Mouse (Mus musculus): ENCODE data around the gene Gm49325. TPM values are rescaled to one million over a fixed set of nuclear protein-coding genes. Genes with fewer than 3 reads are reported as not detected.
A peak's percentile ranks its signal among the peaks of the same experiment; 100 is the strongest.

Gm49325 gene
- total RNA-seq, 2 experiments from 2014 or later = 15.5 to 15.7 TPM

- DNase-seq = peak; percentile 63 to 64
Measured at GRCm38 (mm10) chr10:77626036-77626435, 20.0 kb downstream of the Gm49325 start.

DNA sequence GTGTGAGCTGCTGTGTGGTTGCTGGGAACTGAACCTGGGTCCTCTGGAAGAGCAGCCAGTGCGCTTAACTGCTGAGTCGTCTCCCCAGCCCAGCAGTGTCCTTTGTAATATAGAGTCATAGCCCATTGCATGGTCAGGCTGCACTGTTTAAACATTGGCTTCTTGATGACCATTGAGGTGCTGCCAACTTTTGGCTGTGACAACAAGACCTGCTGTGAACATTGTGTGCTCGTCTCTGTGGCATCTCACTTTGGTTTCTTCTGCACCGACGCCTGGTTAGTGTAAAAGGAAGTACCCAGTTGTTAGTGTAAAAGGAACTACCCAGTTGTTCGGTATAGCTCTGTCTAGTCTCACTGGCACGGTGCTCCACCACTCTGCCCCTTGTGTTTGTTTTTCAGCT lies 20.6 kb downstream of the Gm49325 start:
- DNase-seq = no peak

DNA sequence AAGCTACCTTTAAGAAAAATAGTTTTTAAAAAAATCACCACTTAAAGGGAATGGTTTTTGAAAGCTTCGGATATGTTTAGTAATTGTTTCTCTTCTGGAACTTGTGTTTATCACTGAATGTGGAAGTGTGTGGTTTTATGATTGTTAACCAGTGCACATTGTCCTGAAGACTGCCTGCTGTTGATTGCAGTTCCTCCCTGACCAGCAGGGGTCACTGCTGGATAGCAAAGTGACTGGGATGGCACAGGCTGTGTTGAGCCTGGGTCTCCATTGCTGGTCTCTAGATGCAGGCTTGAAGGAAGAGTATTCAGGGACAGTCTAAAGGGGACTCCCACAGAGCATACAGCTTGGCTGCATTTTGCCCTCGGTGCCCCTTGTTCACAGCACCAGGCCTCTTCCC lies 21.5 kb downstream of the Gm49325 start:
- peak; percentile 84 to 94 for DNase-seq

DNA sequence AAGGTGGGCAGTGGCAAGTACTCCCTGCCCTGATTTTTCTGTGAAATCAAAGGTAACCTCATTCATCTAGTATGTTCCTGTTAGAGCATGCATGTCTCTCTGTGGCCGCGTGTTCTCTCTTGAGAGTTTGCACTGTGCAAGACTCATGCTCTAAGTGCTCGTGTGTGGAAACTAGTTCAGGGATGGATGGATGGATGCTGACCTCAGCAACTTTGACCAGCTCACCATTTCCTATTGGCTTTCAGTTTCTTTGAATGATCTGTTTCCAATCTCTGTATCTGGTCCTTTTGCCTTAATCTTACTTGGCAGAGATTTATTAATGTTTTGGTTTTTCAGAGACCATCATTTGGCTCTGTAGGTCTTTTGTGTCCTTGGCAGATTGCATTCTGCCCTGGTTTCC lies 23.2 kb downstream of the Gm49325 start:
- DNase-seq = no peak

DNA sequence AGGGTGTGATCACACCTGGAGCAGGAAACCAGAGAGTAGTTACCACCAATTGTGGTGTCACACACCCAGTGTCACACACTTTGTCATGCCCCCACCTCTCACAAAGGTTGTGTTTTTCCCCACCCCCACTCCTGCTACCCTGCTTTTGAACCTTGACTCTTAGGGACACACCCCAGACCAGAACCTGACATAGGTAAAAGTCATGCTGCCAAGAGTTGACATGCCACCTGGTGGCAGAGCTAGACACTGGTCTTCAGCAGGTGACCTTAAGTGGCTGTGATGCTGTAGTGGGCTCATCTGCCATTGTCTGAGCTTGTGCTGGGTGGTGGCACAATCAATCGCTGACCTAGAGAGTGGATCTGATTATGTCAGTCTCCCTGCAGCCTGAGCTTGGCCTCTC lies 24.0 kb downstream of the Gm49325 start:
- no peak for DNase-seq

DNA sequence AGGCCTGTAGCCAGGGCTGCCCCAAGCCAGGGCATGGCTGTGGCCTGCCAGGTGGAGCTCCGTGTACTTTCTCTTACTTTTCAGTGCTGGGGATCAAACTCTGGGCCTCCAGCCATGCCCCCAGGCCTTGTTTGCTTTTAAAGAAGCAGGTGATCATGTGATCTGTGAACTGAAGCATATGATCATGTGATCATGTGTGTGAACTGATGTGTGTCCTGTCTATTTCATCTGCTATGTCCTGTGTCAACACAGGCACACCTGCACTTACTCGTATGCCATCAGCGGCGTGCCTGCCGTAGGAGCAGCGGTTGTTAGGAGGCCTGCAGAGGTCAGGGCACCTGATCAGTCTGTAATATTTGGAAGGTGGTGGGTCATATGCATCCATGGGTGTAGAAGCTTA lies 28.0 kb downstream of the Gm49325 start:
- DNase-seq = no peak

DNA sequence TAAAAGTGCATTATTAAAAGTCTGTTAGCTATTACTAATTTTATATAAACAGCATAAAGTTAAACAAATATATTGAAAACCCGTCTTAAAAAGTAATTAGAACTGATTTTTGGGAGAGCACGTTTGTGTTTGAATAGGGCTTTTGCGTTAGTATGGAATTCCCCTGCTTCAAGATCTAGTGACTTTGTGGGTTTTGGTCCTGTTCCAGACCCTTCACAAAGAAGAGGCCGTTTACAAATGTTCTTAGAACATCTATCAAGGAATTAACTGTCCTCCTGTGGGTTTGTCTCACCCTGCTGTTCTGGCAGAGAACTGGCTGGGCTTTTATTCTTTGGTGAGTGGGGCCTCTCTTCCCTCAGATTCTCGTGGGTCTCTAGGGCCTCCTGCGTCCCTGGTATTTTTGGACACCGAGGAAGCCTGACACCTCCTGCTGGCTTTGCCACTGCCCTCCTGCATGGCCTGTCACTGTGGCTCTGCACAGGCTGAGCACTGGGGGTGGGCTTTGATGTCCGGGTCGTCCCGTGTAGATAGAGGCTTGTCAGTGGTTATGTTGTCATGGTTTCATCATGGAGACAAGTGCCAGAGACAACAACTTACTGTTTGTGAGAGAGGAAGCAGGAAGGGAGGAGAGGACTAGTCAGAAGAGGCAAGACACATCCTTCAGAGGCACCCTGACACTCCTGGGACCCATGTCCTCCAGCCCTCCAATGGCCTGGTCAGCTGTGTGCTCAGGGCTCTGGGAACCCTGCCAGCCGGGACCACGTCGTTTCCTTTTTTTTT lies 28.6 kb downstream of the Gm49325 start:
- DNase-seq = peak; percentile 42 to 67

- no peak for DNase-seq
Measured at GRCm38 (mm10) chr10:77636234-77636922, 30.4 kb downstream of the Gm49325 start.

DNA sequence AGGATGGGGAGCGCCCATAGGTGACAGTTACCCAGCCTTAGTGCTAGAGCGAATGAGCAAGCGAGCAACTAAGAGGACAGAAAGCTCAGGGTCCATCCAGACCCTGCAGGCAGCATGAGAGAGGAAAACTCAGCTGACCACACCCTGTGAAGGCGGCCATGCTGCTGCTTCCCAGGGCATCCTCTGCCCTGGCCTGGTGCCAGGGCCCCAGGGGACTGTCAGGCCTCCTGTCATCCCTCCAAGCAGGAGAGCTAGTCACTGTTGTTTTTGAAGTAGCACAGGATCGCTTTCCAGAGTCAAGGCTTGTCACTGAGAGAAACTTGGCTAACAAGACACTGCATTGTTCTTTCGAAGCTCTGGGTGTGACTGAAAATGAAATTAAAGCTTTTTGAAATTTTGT lies 33.0 kb downstream of the Gm49325 start:
- DNase-seq = peak in 1 of 2 experiments; percentile 28

GRCm38 (mm10) chr10:77643160-77643559 lies 37.2 kb downstream of the Gm49325 start:
- DNase-seq = no peak

DNA sequence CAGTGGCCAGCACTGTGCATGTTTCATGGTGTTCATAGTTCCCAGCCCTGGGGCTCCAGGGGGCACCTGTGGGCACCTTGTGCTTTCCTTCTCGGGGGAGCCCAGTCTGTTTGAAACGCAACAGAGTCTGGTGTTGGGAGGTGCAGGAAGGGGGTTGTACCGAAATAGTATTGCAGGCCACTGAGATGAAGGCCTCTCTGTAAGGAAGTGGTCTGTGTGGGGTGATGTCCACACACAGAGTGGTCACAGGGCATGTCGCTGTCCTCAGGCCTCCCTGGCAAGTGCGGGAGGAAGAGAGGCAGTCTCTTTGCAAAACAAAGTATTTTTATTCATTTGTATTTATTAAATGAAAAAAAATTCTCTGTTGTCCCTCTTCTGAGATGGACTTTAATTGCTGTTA lies 39.6 kb downstream of the Gm49325 start:
- DNase-seq = no peak

DNA sequence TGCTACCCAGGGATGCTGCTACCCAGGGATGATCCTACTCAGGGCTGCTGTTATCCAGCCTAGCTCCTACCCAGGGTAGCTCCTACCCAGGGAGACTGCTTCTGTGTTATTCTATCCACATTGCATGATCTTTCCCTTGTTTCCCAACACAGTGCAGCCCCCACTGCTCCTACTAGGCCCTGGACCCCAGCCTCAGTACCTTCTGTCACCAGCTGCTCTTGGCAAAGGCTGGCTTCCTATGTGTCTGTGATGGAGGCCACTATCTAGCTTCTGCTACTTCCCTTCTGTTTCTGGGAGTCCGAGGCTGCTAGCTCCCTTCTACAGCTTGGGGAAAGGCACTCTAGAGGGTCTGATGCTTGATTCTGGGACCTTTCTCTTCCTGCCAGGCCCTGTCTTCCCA lies 41.5 kb downstream of the Gm49325 start:
- no peak for DNase-seq

GRCm38 (mm10) chr10:77647901-77648300 lies 41.9 kb downstream of the Gm49325 start:
- DNase-seq = no peak

DNA sequence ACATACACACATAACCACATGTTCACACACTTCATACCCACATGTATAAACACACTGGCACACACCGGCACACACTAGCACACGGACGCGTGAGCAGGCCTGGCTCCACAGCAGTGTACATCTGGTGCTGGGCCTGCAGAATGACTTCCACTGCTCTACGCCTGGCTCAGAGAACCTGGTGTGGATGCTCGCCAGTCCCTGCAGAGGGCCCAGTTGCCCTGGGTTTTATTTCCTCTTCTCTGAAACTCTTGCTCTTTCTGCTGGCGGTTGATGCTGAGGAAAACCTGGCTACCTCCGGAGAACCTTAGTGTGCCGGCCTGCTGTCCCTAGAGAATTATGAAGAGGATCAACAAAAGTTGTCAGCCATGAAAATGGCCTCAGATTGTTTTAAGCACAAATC lies 46.0 kb downstream of the Gm49325 start:
- DNase-seq = no peak

GRCm38 (mm10) chr10:77658286-77658994 lies 52.4 kb downstream of the Gm49325 start:
- peak in 1 of 2 experiments; percentile 60 for DNase-seq

DNA sequence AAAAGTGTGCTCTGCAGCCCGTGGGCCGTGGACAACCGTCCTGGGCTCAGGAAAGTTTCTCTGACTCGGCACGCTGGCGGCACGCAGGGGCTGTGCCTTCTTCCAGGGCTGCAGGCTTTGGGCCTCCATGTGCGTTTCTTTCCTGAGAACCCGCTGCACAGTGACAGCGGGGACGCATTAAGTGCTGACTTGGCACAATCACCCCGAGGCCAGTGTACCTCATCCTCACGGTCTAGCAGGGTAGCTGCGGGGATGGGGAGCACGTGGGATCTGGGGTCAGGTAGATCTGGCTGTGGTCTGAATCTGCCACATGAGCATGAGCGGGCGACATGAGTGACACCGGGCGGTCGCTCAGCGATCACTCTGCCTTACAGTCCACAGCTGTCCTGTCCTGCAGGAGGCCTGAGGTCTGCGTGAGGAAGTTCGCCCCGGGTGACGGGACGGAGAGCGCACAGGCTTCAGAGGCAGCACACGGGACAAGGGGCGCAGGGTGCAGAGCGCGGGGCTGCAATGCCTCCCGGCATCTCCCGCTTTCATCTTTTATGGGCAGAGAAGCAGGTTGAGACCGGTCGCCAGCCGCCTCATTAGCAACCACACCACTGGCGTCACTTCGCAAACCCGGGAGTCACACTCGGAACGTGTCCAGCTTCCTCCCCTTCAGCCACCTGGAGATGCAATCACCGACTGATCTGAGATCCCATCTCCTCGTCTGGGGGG lies 58.1 kb downstream of the Gm49325 start:
- no peak for DNase-seq

DNA sequence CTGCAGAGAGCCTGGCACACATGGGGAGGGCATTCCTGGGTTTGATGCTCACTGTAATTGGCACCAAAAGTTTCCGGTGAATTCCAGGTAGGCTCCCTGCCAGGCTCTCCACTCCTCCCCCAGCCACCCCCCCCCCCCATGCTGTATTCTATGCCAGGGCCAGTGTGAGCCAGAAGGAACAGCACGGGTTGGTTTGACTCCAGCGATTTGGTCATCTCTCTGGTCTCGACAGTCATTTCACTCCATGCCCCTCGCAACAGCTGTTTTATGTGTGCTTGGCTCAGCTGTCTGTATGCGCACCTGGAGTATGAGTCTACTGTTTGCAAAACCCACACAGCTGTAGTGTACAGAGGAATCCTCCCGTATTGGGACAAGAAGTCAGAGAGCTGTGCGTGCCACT lies 60.3 kb downstream of the Gm49325 start:
- no peak for DNase-seq

GRCm38 (mm10) chr10:77667402-77667801 lies 61.4 kb downstream of the Gm49325 start:
- DNase-seq = peak in 1 of 2 experiments; percentile 13

DNA sequence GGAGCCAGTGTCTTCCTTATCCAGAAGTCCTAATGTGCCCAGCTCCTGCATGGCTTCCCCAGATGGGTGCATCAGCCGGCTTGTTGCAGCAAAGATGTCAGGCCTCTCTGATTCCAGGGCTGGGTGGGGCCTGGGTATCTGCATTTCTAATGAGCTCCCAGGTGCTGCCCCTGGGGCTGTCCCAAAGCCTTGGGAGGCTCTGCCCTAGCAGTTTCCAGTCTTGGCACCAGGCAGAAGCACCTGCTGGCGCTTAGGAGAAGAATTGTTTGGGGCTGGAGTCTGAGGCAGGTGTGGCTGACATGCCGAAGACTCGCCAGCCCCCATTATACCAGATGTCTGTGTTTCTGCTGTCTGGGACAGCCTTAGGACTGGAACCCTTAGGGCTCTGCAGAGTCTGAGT lies 64.7 kb downstream of the Gm49325 start:
- DNase-seq = no peak

- no peak for DNase-seq
Measured at GRCm38 (mm10) chr10:77671519-77671918, 65.5 kb downstream of the Gm49325 start.

GRCm38 (mm10) chr10:77673765-77674164 lies 67.8 kb downstream of the Gm49325 start:
- no peak for DNase-seq

DNA sequence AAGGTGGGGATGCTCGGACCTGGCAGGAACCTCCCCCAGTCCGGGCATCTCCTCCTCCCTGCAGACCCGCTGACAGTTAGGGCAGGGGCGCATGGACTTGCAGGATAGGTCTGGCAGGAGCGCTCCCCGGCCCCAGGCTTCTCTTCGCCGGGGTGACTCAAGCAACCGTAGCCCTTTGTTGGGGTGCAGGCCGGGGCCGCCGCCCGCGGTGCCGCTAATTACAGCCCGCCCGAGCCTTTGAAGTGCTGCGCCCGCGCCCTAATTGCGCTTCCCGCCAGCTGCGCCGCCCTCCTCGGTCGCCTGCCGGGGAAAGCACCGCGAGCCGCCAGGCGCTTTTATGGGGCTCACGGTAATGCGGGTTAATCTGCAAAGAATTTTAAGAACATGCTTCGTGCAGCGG lies 71.6 kb downstream of the Gm49325 start:
- no peak for DNase-seq

Data from heart, adult 18-20 months (tissue).